Mouse (Mus musculus) neural tube, embryonic 13.5 days (tissue): Measurements from ENCODE around the gene Vwa8. TPM values are rescaled to one million over a fixed set of nuclear protein-coding genes. Genes with fewer than 3 reads are reported as not detected.
A peak's percentile ranks its signal among the peaks of the same experiment; 100 is the strongest.

Source experiments
- ATAC-seq: fragments of 200-750 bp; cut with Nextera tagmentation; 2 replicates; pipeline ENCODE4 v1.8.0; 2017; ENCODE audit warnings: low read depth, mild to moderate bottlenecking, moderate TSS enrichment, moderate library complexity
- H3K27ac ChIP-seq: fragments of 300-500 bp; sonication (generic); replicated peaks from 2 replicates; pipeline ENCODE4 v1.5.1; 2015; ENCODE audit warnings: moderate library complexity, mild to moderate bottlenecking, inconsistent platforms
- H3K27me3 ChIP-seq: fragments of 300-500 bp; sonication (generic); 2 replicates; pipeline ENCODE4 v1.6.1; 2015; ENCODE audit warnings: mild to moderate bottlenecking, inconsistent platforms
- H3K36me3 ChIP-seq: fragments of 300-500 bp; sonication (generic); 2 replicates; pipeline ENCODE4 v1.6.1; 2015; ENCODE audit warnings: mild to moderate bottlenecking, inconsistent platforms
- H3K4me1 ChIP-seq: fragments of 300-500 bp; sonication (generic); replicated peaks from 2 replicates; pipeline ENCODE4 v1.6.1; 2015; ENCODE audit warnings: inconsistent platforms
- H3K4me2 ChIP-seq: fragments of 300-500 bp; sonication (generic); 2 replicates; pipeline ENCODE4 v1.6.1; 2015; ENCODE audit warnings: inconsistent platforms, mild to moderate bottlenecking, moderate library complexity
- H3K4me3 ChIP-seq: fragments of 300-500 bp; sonication (generic); 2 replicates; pipeline ENCODE4 v1.5.1; 2015; ENCODE audit warnings: mild to moderate bottlenecking, inconsistent platforms
- H3K9ac ChIP-seq: fragments of 300-500 bp; sonication (generic); 2 replicates; pipeline ENCODE4 v1.6.1; 2015; ENCODE audit warnings: moderate library complexity, mild to moderate bottlenecking, inconsistent platforms
- H3K9me3 ChIP-seq: fragments of 300-500 bp; sonication (generic); 2 replicates; pipeline ENCODE4 v1.6.1; 2016; ENCODE audit warnings: inconsistent platforms
- WGBS: fragments of 180-500 bp; shearing (Covaris S2); methylation state at CpG from one replicate; pipeline ENCODE4 v1.1.7; 2015; 5-methylcytosine and 5-hydroxymethylcytosine counted together
- polyA plus RNA-seq: library from polyadenylated mRNA; unstranded; fragments of >200 nt; fragmentation: Nextera tagmentation; extraction: Ambion mirVana; gene quantifications from 2 replicates; pipeline ENCODE4 v1.2.1, GENCODE M21; 2015

Vwa8 gene
- polyA plus RNA-seq, 1 experiment from 2014 or later = 6.9 TPM

DNA sequence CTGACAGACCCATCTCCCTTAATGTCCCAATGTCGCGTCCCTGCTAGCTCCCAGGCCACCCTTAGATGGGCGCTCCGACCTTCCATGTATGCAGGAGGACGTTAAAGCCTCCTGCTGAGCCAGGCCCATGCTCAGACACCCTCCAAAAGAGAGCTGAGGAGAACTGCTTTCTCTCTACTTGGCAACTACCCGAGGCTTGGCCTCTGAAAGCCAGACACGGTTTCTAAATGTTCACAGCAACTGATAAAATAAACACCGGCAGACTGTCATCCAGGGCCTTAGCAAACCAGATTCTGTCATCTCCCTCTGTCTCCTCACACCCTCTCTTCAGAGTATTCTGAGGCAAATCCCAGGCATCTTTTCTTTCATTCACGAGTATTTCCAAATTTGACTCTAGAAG, 377.2 kb downstream of the Vwa8 start:
- Histone ChIP-seq H3K4me2 (no peak overlapping the region), H3K9me3 (no peaks in the 10 kb centered on the region), H3K9ac (no peak overlapping the region), H3K4me1 (no peaks in the 10 kb centered on the region), H3K27me3 (no peaks in the 10 kb centered on the region), H3K36me3 (no peaks in the 10 kb centered on the region), H3K4me3 (no peak overlapping the region), H3K27ac (no peak overlapping the region)
- WGBS = 84% methylated on average over 9 of the region's 9 CpGs
- no peak for ATAC-seq

DNA sequence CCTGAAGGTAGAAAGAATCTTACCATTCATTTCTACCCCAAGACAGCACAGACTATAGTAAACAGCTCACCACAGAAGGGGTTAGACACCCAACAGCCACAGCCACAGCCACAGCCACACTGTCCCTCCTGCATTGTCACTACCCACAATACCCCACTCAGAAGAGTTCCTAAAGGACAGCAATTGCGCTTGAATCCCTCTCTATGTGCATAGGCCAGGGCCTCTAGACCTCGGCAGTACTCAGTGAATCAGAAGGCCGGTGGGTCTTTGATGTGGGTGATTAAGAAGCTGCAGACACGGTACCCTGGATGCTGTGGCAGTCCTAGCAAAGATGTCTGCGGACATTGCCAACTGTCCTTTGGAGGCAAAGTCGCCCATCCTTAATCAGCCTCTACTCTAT, 377.9 kb downstream of the Vwa8 start:
- H3K4me2 ChIP-seq = no peak overlapping the region
- H3K9ac ChIP-seq = no peak overlapping the region
- H3K9me3 ChIP-seq = no peaks in the 10 kb centered on the region
- H3K4me1 ChIP-seq = no peaks in the 10 kb centered on the region
- WGBS = 88% methylated on average over 6 of the region's 6 CpGs
- ATAC-seq = no peak
- no peak overlapping the region for H3K27ac ChIP-seq
- H3K36me3 ChIP-seq = no peaks in the 10 kb centered on the region
- H3K27me3 ChIP-seq = no peaks in the 10 kb centered on the region
- no peak overlapping the region for H3K4me3 ChIP-seq

DNA sequence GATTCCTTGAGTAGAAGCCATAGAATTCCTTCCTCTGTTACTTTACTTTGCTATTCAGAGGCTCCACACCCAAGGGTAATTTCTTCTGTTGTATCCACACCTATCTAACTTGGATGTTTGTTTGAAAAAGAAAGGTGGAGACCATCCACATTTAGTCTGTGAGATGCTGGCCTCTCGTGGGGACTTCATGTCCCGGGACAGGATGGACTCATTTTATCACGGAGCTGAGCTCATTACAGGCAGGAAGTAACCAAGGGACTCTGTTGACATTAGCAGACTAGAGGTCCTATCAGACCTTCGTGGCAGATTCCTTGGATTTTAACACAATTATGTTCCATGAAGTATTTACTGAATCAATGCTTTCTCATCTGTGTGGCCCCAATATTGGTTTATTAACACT, 379.1 kb downstream of the Vwa8 start:
- H3K4me2 ChIP-seq = no peak overlapping the region
- no peaks in the 10 kb centered on the region for H3K27me3 ChIP-seq
- 70% methylated on average over 4 of the region's 4 CpGs for WGBS
- H3K4me3 ChIP-seq = no peak overlapping the region
- H3K36me3 ChIP-seq = no peaks in the 10 kb centered on the region
- H3K9me3 ChIP-seq = no peaks in the 10 kb centered on the region
- no peak for ATAC-seq
- no peak overlapping the region for H3K9ac ChIP-seq
- no peak overlapping the region for H3K27ac ChIP-seq
- H3K4me1 ChIP-seq = no peaks in the 10 kb centered on the region

DNA sequence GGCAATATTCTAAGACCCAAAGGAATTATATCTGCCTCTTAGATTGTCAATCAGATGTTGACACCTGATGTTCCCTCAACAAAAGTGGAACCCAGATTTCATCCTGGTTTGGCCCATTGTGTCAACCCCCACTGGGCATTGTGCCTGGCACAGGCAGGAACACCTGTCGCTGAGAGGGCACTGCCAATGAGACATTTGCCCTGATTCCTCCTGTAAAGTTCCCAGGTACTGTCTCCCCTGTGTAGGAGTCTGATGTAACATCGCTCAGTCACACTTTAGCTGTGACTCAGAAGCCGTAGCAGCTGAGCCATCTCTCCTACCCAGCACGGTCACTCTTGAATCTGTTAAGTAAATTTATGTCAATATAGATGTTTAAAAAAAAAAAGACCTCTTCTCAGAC, 382.8 kb downstream of the Vwa8 start:
- 90% methylated on average over 4 of the region's 4 CpGs for WGBS
- no peak for ATAC-seq
- Histone ChIP-seq H3K4me2 (no peak overlapping the region), H3K27me3 (no peaks in the 10 kb centered on the region), H3K9ac (no peak overlapping the region), H3K4me3 (no peak overlapping the region), H3K9me3 (no peaks in the 10 kb centered on the region), H3K36me3 (no peaks in the 10 kb centered on the region), H3K4me1 (no peaks in the 10 kb centered on the region), H3K27ac (no peak overlapping the region)

DNA sequence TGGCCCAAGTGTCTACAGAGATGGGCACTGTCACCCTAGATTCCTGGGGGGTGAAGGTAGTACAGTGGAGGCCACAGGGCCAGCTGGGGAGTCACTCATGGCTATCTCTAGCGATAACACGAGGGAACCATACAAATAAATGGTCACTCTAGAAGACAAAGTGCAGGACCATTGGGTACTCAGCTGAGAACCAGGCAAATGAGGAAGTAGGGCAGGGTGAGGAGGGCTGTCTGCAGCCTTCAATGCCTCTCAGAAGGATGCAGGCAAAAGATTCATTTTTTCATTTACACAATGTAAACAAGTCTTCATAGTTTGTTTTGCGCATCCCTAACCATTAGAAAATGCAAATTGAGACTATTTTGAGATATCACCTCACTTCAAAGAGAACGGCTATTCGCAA, 384.8 kb downstream of the Vwa8 start:
- Histone ChIP-seq H3K27ac (no peak overlapping the region), H3K4me1 (no peaks in the 10 kb centered on the region), H3K9me3 (no peaks in the 10 kb centered on the region), H3K36me3 (no peaks in the 10 kb centered on the region), H3K4me2 (no peak overlapping the region), H3K9ac (no peak overlapping the region), H3K4me3 (no peak overlapping the region), H3K27me3 (no peaks in the 10 kb centered on the region)
- WGBS = 93% methylated on average over 5 of the region's 5 CpGs
- no peak for ATAC-seq

DNA sequence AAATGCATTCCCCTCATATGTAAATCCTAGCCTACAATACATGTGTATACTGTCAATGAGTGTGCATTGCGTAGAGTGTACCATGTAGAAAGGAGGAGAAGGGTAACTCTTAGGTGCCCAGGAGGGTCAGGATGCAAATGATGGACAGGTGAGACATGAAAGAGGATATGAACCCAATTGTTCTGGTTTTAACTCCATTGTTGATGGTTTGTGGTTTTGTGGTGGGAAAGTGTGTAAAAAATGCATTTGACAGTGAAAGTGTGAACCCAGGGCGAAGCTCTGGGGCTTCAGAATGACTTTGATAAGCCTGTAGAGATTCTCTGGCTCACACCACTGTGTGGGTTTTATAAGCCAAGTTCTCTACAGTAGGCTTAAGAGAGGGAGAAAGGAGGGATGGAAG, 385.7 kb downstream of the Vwa8 start:
- Histone ChIP-seq H3K9ac (no peak overlapping the region), H3K27ac (no peak overlapping the region), H3K4me1 (no peaks in the 10 kb centered on the region), H3K36me3 (no peaks in the 10 kb centered on the region), H3K27me3 (no peaks in the 10 kb centered on the region), H3K4me3 (no peak overlapping the region), H3K9me3 (no peaks in the 10 kb centered on the region), H3K4me2 (no peak overlapping the region)
- 95% methylated on average over 2 of the region's 2 CpGs for WGBS
- no peak for ATAC-seq

DNA sequence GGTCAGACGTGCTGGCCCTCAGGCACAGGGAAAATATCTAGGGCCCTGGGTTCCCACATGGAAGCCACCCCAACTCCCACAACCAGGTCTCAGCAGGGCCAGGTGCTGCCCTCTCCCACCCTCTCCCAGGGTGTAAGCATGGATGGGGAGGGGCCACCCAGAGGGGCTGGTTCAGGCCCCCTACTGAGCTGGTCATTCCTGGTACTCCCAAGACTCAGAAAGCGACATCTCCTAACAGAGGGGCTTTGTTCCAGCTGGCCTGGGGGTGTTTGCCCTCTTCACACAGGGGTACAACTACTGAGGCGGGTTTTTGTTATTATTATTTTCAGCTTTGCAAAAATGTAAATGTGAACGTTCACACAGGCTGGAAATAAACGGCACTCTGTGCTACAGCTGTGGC, 386.3 kb downstream of the Vwa8 start:
- no peaks in the 10 kb centered on the region for H3K36me3 ChIP-seq
- no peaks in the 10 kb centered on the region for H3K4me1 ChIP-seq
- H3K9ac ChIP-seq = no peak overlapping the region
- no peak overlapping the region for H3K27ac ChIP-seq
- H3K4me2 ChIP-seq = no peak overlapping the region
- no peak for ATAC-seq
- no peaks in the 10 kb centered on the region for H3K27me3 ChIP-seq
- H3K9me3 ChIP-seq = peaks cover 4% of the 10 kb centered on the region; the same call in 1 of the 2 replicates
- H3K4me3 ChIP-seq = no peak overlapping the region
- 46% methylated on average over 5 of the region's 5 CpGs for WGBS

DNA sequence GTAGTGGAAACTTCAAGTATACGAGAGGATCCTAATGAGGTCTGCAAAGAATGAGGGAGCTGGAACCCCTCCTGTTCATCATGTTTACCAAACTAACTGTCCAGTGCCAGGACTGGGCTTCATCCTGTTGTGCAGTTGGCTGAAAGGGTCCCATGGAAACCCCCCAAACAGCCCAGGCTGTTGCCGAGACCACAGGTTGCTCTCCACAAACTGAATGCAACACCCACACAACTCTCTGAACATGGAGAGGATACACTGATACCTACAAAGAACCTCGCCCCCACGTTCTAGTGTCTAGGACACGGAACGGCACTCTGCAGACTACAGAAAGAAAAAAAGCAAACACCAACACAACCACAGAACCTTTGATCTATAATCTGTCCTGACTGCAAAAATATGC, 387.4 kb downstream of the Vwa8 start:
- Histone ChIP-seq H3K4me3 (no peak overlapping the region), H3K36me3 (no peaks in the 10 kb centered on the region), H3K4me2 (no peak overlapping the region), H3K9ac (no peak overlapping the region), H3K27ac (0 out of 2 replicates have a peak overlapping the region, but pooled peaks have one; percentile 24), H3K27me3 (no peaks in the 10 kb centered on the region), H3K4me1 (no peaks in the 10 kb centered on the region), H3K9me3 (peaks cover 8% of the 10 kb centered on the region; the same call in 1 of the 2 replicates)
- no peak for ATAC-seq
- 82% methylated on average over 6 of the region's 6 CpGs for WGBS

DNA sequence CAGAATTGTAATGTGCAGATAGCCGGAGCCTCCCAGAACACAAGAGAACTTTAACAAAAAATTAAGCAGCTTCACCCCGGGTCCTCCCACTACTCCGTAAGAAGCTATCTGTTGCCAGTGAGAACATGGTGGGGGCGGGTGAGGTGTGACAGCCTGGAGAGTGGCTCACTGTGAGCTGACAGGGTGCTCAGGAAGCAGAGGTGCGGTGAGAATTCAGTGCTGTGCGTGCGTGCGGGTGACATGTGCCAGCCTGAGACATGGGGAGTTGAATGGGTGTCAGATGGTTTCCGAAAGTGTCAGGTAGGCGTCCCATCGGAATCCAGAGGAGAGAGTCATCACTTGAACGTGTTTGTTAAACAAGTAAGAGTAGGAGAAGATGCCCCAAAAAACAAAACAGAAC, 390.6 kb downstream of the Vwa8 start:
- no peak overlapping the region for H3K9ac ChIP-seq
- H3K36me3 ChIP-seq = no peaks in the 10 kb centered on the region
- peaks cover 8% of the 10 kb centered on the region; the same call in 1 of the 2 replicates for H3K9me3 ChIP-seq
- 93% methylated on average over 12 of the region's 12 CpGs for WGBS
- 0 out of 2 replicates have a peak, but pooled peaks have one; percentile 48 for ATAC-seq
- H3K4me1 ChIP-seq = no peaks in the 10 kb centered on the region
- H3K4me2 ChIP-seq = no peak overlapping the region
- H3K27me3 ChIP-seq = no peaks in the 10 kb centered on the region
- no peak overlapping the region for H3K4me3 ChIP-seq
- no peak overlapping the region for H3K27ac ChIP-seq

DNA sequence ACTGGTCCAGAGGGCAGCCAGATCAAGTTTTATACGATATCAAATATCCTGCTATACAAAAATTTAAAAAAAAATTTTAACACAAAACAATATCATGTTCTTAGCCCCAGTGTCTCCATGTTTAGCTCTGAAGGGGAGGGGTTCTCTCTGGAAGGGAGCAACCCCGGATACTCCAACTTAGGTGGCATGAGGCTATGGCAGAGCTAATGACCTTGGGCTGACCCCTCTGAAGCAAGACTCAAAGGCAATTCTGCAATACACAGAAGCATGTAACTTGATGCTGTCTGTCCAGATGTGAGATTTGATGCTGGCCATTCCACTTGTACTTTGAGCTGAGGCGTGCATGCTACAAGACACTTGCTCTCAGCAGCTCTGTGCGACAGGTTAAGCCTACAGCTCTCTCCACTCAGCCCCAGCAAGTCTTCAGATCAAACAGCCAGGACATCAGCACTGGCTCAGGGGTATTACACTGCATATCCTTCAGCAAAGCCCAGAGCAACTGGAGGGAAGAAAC, 392.3 kb downstream of the Vwa8 start:
- Histone ChIP-seq H3K9me3 (peaks cover 8% of the 10 kb centered on the region; the same call in 1 of the 2 replicates), H3K27me3 (no peaks in the 10 kb centered on the region), H3K9ac (no peak overlapping the region), H3K4me3 (no peak overlapping the region), H3K36me3 (no peaks in the 10 kb centered on the region), H3K4me2 (no peak overlapping the region), H3K4me1 (0 out of 2 replicates have a peak, but pooled peaks cover 5% of the 10 kb centered on the region), H3K27ac (no peak overlapping the region)
- no peak for ATAC-seq
- WGBS = 86% methylated on average over 4 of the region's 4 CpGs

DNA sequence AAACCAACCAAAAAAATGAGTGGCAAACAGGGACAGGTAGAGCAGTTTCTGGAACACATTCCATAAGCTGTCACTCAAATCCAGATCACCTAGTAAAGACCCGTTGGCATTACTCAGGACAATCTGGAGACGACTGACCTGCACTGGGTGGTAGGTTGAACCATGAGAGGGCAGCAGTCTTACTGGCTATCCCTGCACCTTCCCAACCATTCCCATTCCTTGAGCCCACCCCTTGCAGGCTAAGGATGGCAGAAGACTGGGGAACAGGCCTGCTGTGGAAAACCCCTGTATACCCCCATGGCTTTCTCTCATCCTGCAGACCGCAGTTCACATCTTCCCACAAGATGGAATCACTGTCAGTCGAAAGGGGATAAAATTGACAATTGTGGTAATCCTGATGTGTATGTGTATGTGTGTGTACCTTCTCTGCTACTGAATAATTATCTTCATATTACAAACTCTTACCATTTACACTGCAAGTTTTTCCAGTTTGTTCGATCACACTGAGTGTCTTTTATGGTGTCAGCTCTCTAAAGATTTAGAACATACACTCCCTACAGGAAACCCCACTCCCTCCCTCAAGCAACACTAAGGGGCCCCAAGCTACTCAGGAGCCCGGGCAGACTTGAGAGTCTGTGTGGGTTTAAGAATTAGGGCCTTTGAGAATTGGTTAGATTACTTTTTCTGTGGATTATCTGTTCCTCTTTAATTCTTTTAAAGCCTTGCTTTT, 393.0 kb downstream of the Vwa8 start:
- 80% methylated on average over 6 of the region's 6 CpGs for WGBS
- Histone ChIP-seq H3K4me3 (no peak overlapping the region), H3K36me3 (no peaks in the 10 kb centered on the region), H3K9ac (no peak overlapping the region), H3K27ac (no peak overlapping the region), H3K4me2 (no peak overlapping the region), H3K9me3 (peaks cover 8% of the 10 kb centered on the region; the same call in 1 of the 2 replicates), H3K27me3 (no peaks in the 10 kb centered on the region), H3K4me1 (0 out of 2 replicates have a peak, but pooled peaks cover 5% of the 10 kb centered on the region)
- no peak for ATAC-seq

DNA sequence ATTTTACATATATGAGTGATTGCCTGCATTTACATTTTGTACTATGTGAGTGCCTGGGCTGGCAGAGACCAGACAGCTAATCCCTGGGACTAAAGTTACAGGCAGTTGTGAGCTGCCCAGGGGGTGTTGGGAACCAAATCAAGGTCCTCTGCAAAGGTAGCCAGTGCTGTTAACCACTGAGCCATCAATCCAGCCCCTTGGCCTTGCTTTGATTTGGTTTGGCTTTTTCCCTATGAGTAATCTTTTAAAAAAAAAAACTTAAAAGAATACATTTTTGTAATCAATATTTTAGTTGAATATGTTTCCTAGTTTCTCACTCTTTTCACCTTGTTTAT, 393.5 kb downstream of the Vwa8 start:
- Histone ChIP-seq H3K36me3 (no peaks in the 10 kb centered on the region), H3K4me3 (no peak overlapping the region), H3K9ac (no peak overlapping the region), H3K27me3 (no peaks in the 10 kb centered on the region), H3K4me1 (0 out of 2 replicates have a peak, but pooled peaks cover 5% of the 10 kb centered on the region), H3K4me2 (no peak overlapping the region), H3K27ac (no peak overlapping the region), H3K9me3 (peaks cover 8% of the 10 kb centered on the region; the same call in 1 of the 2 replicates)
- ATAC-seq = no peak
